Mouse (Mus musculus): Measurements from ENCODE around the gene Frs3. TPM values are rescaled to one million over a fixed set of nuclear protein-coding genes. Genes with fewer than 3 reads are reported as not detected.

The Frs3 gene
- polyA plus RNA-seq, 1 experiment from 2014 or later, result 1.5 TPM

DNA sequence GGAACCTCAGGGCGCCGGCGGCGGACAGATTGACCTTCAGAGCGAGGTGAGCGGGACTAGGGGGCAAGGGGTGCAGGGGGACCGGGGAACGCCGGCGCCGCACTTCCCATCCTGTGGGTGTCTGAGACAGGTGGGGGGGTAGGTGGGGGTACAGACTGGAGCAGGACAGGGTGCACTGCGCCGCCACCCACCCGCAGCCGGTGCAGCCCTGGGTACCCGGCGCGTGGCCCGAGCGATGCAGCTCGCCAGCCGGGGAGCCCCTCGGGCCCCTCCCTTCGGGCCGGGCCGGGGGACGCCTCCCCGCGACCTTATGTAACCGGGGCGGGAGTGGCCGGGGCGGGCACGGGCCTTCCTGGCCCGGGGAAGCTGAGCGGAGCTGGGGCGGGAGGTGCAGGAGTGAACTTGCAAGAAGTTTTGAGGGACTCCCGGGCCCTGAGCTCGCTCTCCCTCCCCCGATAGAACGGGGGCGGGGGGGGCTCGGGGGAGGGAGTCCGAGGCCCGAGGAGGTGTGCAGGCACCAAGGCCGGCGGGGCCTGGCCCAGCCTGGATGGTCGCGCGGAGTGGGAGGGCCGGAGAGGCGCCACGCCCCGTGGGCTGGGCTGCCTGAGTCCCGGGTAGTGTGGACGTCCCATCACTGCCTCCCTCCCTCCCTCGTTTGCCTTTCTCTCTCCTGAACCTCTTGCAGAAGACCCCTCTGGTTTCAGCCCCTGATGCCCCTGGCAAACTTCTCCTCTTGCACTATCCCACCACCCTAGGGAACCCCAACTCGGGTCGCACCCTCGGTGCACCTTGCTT is 48.6 kb downstream of the Frs3 start:
- Histone ChIP-seq H3K36me3 (ENCODE audit: control insufficient read depth, insufficient read depth) (no peaks in the 10 kb centered on the region), H3K4me3 (ENCODE audit: low read depth, low read length) (peak overlapping the region; percentile 77), H3K9me3 (replicated peaks; ENCODE audit: control insufficient read depth, low read length) (no peaks in the 10 kb centered on the region), H3K4me1 (ENCODE audit: control insufficient read depth, low read depth, low read length) (peaks cover 18% of the 10 kb centered on the region), H3K4me2 (ENCODE audit: low read depth, low read length) (peak overlapping the region; percentile 99), H3K9ac (ENCODE audit: low read depth, low read length) (peak overlapping the region; percentile 73), H3K27me3 (ENCODE audit: control insufficient read depth, insufficient read depth, low read depth, low read length) (peaks cover 18% of the 10 kb centered on the region), H3K27ac (ENCODE audit: low read length) (peak overlapping the region; percentile 82)
- under 1% methylated on average over 50 of the region's 60 CpGs for WGBS (ENCODE audit: insufficient replicate concordance)
- ATAC-seq (ENCODE audit: low read depth), result peak; percentile 80

DNA sequence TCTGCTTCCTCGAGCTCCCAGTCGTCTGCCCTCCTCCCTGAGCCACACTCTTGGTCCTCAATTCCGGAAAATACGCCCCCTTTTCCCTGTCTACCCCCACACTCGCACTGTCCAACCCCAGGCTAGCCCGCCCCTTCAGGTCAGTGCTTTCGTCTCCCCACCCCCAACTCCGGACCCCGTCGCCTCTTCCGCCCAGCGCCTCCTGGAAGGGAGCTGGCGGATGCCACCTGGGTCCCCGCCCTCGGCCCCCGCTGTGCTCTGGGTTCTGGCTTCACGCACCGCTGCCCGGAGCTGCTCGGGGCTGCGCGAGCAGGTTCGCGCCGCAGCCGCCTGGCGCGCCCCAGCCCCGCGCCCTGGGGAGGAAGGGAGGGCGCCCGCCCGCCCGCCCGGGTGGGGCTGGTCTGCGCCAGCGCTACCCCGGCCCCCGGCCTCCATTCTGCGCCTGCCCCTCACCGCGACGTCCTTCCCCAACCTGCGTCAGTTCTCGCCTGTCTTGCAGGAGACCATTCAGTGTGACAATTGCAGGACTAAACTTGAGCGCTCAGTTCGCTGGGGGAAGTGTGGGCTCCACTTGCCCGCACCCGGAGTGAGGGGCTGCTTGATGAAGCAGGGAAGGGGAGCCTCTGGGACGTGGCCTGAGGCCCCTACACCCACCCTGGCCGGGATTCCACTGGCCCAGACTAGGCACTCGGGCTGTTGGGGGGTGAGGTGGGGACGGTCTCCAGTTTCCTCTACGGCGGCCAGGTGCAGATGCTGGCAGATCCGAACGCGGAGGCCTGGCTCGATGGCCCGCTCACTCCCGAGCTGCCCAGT is 49.4 kb downstream of the Frs3 start:
- no peaks in the 10 kb centered on the region for H3K9me3 ChIP-seq (replicated peaks; ENCODE audit: control insufficient read depth, low read length)
- H3K9ac ChIP-seq (ENCODE audit: low read depth, low read length), result peak overlapping the region; percentile 52
- ATAC-seq (ENCODE audit: low read depth), result peak; percentile 15
- H3K4me1 ChIP-seq (ENCODE audit: control insufficient read depth, low read depth, low read length), result peaks cover 26% of the 10 kb centered on the region
- no peaks in the 10 kb centered on the region for H3K36me3 ChIP-seq (ENCODE audit: control insufficient read depth, insufficient read depth)
- peaks cover 18% of the 10 kb centered on the region for H3K27me3 ChIP-seq (ENCODE audit: control insufficient read depth, insufficient read depth, low read depth, low read length)
- peak overlapping the region; percentile 77 for H3K4me3 ChIP-seq (ENCODE audit: low read depth, low read length)
- WGBS (ENCODE audit: insufficient replicate concordance), result 2% methylated on average over 60 of the region's 61 CpGs
- H3K27ac ChIP-seq (ENCODE audit: low read length), result peak overlapping the region; percentile 37; the same call in 1 of the 2 replicates
- H3K4me2 ChIP-seq (ENCODE audit: low read depth, low read length), result peak overlapping the region; percentile 99

DNA sequence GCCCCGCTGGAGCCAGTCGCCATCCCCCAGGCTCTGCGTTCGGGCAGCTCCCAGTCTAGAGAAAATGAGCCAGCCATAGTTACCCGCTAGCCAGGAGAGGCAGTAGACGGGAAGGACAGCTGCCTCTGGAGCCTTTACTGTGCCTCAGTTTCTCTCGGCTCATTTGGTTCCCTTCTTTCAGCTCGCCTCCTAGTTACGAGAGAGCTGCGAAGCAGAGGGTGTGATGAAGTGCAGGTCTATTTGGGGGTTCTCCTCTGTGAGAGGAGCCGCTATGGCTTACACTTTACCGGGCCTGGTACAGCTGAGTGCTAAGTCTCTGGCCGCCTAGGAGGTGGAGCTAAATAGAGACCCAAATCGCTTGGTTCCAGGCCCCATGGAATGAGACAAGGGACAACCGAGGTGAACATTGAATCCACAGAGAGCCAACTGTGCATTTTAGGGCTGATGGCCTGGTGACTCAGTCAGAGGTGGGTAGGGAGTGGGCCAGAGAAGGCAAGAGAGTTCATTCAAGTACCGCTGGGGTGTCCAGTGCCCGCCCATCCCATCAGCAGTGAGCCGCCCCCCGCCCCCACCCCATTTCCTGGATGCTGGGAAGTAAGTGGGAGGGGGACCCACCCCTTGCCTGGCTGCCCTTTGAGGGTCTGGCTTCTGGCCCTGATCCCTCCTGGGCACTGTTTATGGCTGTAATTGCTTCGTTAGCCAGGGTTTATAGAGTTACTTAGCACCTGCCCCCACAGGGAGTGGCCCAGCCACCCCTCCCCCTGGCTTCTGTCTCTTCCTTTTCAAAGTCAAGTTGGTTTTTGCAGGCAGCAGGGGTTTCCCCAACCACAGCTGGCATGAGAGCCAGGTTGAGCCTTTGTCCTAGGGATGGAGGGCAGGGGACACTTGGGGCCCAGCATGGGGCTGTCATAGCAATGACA is 50.3 kb downstream of the Frs3 start:
- peak overlapping the region; percentile 77 for H3K4me3 ChIP-seq (ENCODE audit: low read depth, low read length)
- no peak overlapping the region for H3K27ac ChIP-seq (ENCODE audit: low read length)
- peak overlapping the region; percentile 52 for H3K9ac ChIP-seq (ENCODE audit: low read depth, low read length)
- no peaks in the 10 kb centered on the region for H3K9me3 ChIP-seq (replicated peaks; ENCODE audit: control insufficient read depth, low read length)
- no peak for ATAC-seq (ENCODE audit: low read depth)
- no peaks in the 10 kb centered on the region for H3K36me3 ChIP-seq (ENCODE audit: control insufficient read depth, insufficient read depth)
- H3K4me1 ChIP-seq (ENCODE audit: control insufficient read depth, low read depth, low read length), result peaks cover 33% of the 10 kb centered on the region
- peak overlapping the region; percentile 99 for H3K4me2 ChIP-seq (ENCODE audit: low read depth, low read length)
- peaks cover 18% of the 10 kb centered on the region for H3K27me3 ChIP-seq (ENCODE audit: control insufficient read depth, insufficient read depth, low read depth, low read length)
- WGBS (ENCODE audit: insufficient replicate concordance), result 19% methylated on average over 20 of the region's 20 CpGs

DNA sequence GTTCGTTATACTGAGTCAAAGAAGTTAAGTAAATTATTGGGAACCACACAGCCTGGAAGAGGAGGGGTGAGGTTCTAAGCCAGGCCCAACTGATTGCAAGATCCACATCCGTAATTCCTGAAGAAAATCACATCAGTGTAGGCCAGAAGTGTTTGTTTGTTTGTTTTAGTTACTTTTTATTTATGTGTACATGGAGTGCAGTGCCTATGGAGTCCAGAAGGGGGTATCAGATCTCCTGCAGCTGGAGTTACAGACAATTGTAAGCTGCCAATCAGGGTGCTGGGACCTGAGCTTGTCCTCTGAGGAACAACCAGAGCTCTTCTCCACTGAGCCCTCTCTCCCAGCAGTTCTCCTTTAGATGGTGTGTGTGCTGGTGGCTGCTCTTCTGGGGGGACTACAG is 51.4 kb downstream of the Frs3 start:
- no peak for ATAC-seq (ENCODE audit: low read depth)
- Histone ChIP-seq H3K4me1 (ENCODE audit: control insufficient read depth, low read depth, low read length) (peaks cover 33% of the 10 kb centered on the region), H3K27ac (ENCODE audit: low read length) (no peak overlapping the region), H3K9me3 (replicated peaks; ENCODE audit: control insufficient read depth, low read length) (peaks cover 4% of the 10 kb centered on the region), H3K27me3 (ENCODE audit: control insufficient read depth, insufficient read depth, low read depth, low read length) (peaks cover 18% of the 10 kb centered on the region), H3K36me3 (ENCODE audit: control insufficient read depth, insufficient read depth) (no peaks in the 10 kb centered on the region), H3K9ac (ENCODE audit: low read depth, low read length) (no peak overlapping the region), H3K4me3 (ENCODE audit: low read depth, low read length) (no peak overlapping the region), H3K4me2 (ENCODE audit: low read depth, low read length) (no peak overlapping the region)
- WGBS (ENCODE audit: insufficient replicate concordance), result 67% methylated on average over 2 of the region's 2 CpGs

DNA sequence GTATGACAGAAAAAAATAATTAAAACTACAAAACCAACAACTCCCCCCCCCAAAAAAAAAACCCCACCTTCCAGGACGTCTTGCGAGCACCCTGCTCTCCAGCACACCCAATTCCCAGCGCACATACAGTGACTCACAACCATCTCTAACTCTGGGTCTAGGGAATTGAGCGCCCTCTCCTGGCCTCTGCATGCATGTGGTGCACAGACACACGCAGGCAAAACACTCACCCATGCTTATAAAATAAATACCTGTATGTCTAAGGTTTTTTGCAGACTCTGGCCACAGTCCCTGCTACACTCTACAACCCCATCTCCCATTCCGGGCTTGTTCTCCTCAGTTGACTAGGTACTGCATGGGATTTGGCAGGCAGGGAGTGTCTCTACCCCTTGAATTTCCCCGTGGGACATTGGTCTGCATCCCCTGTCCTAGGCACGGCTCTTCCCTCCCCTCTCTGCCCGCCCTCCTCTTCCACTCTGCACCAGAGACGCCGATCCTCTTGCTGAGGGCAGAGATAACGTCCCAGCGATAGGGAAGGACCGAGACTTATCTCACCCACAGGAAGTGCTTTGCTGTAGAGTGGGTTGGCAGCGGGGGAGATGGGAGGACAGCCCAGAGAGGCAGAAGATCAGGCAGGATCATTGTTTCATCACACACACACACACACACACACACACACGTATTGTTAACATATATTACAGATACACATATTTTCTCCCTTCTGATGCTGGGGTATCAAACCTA is 54.3 kb downstream of the Frs3 start:
- no peak overlapping the region; the same call in 1 of the 2 replicates for H3K9ac ChIP-seq (ENCODE audit: low read depth, low read length)
- H3K4me3 ChIP-seq (ENCODE audit: low read depth, low read length), result no peak overlapping the region
- 12% methylated on average over 16 of the region's 16 CpGs for WGBS (ENCODE audit: insufficient replicate concordance)
- peaks cover 10% of the 10 kb centered on the region for H3K27me3 ChIP-seq (ENCODE audit: control insufficient read depth, insufficient read depth, low read depth, low read length)
- peaks cover 4% of the 10 kb centered on the region for H3K9me3 ChIP-seq (replicated peaks; ENCODE audit: control insufficient read depth, low read length)
- H3K27ac ChIP-seq (ENCODE audit: low read length), result no peak overlapping the region
- peak; percentile 68 for ATAC-seq (ENCODE audit: low read depth)
- H3K4me2 ChIP-seq (ENCODE audit: low read depth, low read length), result peak overlapping the region; percentile 44
- H3K4me1 ChIP-seq (ENCODE audit: control insufficient read depth, low read depth, low read length), result peaks cover 28% of the 10 kb centered on the region
- H3K36me3 ChIP-seq (ENCODE audit: control insufficient read depth, insufficient read depth), result no peaks in the 10 kb centered on the region

DNA sequence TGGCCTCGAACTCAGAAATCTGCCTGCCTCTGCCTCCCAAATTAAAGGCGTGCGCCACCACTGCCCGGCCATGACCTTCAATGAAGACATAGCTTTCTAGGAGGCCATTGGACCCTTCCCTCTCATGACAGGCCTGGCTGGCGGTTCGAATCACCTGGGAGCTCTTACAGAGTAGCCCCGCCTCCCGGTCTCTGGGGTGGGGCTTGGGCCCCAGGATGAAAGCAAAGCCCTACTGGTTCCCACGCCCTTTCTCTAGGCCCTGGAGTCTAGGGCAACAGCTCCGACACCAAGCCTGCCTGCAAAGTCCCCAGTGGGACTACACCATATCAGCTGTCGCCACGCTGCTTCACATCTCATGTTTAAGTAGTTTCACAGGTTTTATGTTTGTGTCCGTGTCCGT is 55.3 kb downstream of the Frs3 start:
- peaks cover 3% of the 10 kb centered on the region for H3K27me3 ChIP-seq (ENCODE audit: control insufficient read depth, insufficient read depth, low read depth, low read length)
- ATAC-seq (ENCODE audit: low read depth), result no peak
- H3K4me2 ChIP-seq (ENCODE audit: low read depth, low read length), result no peak overlapping the region
- H3K27ac ChIP-seq (ENCODE audit: low read length), result no peak overlapping the region
- peaks cover 4% of the 10 kb centered on the region for H3K9me3 ChIP-seq (replicated peaks; ENCODE audit: control insufficient read depth, low read length)
- WGBS (ENCODE audit: insufficient replicate concordance), result 75% methylated on average over 14 of the region's 14 CpGs
- H3K4me1 ChIP-seq (ENCODE audit: control insufficient read depth, low read depth, low read length), result peaks cover 26% of the 10 kb centered on the region
- H3K9ac ChIP-seq (ENCODE audit: low read depth, low read length), result no peak overlapping the region
- no peak overlapping the region for H3K4me3 ChIP-seq (ENCODE audit: low read depth, low read length)
- no peaks in the 10 kb centered on the region for H3K36me3 ChIP-seq (ENCODE audit: control insufficient read depth, insufficient read depth)

DNA sequence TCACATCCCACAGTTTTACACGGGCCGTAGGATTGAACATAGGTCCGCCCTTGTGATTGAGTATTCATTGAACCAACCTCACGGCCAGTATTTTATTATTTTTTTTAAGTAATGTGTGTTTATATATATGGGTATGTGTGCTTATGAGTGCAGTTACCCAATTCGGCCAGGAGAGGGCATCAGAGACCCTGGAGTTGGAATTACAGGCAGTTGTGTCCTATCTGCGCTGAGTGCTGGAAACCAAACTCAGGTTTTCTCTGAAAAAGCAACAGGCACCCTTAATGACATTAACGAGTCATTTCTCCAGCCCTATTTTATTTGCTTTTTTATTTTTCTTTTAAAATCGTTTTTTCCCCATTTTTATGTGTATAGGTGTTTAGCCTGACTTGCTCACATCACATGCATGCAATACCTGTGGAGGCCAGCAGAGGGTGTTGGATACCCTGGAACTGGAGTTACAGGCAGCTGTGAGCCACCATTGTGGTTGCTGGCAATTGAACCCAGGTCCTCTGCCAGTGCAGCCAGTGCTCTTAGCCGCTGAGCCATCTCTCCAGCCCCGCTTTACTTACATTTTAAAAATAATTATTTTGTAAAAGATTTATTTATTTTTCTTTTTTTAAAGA is 56.0 kb downstream of the Frs3 start:
- H3K27me3 ChIP-seq (ENCODE audit: control insufficient read depth, insufficient read depth, low read depth, low read length), result no peaks in the 10 kb centered on the region; the same call in 1 of the 2 replicates
- WGBS (ENCODE audit: insufficient replicate concordance), result 76% methylated on average over 10 of the region's 10 CpGs
- H3K9ac ChIP-seq (ENCODE audit: low read depth, low read length), result no peak overlapping the region
- no peak overlapping the region for H3K27ac ChIP-seq (ENCODE audit: low read length)
- no peak overlapping the region for H3K4me3 ChIP-seq (ENCODE audit: low read depth, low read length)
- ATAC-seq (ENCODE audit: low read depth), result no peak
- no peaks in the 10 kb centered on the region for H3K36me3 ChIP-seq (ENCODE audit: control insufficient read depth, insufficient read depth)
- H3K4me1 ChIP-seq (ENCODE audit: control insufficient read depth, low read depth, low read length), result peaks cover 28% of the 10 kb centered on the region
- no peak overlapping the region for H3K4me2 ChIP-seq (ENCODE audit: low read depth, low read length)
- H3K9me3 ChIP-seq (replicated peaks; ENCODE audit: control insufficient read depth, low read length), result peaks cover 4% of the 10 kb centered on the region
